Mouse (Mus musculus) cerebellum, adult 18-20 months (tissue): ENCODE data around the gene Pus10.

ENCODE experiments used
- DNase-seq, 2 experiments: peaks; one replicate each; pipeline ENCODE4 v3.0.0; 2021

Pus10 gene

DNA sequence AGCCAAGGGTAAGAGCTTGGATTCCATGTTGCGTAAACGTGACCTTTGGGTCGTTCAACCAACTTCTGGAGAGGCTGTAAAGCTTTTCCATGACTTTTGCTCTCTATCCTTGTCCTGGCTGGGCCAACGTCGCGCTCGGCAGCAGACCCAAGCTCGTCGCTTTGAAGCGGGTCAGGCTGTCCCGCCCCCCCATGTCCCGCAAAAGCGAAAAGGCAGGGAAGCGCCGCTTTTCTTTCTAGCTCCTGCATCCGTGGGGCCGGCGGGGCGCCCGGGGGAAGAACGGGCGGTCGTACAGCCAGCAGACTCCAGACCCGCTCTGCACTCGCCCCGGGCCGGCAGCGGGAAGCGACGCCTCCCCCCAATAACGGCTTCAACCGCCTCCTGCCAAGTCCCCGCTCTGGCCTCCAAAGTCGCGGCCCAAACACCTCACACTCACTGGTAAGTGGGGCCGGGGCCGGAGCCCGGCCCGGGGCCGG lies at the start of gene Pus10:
Pus10 (plus strand) TSS at position 364 of the 476 bp plus-strand sequence.
- DNase-seq = no peak

GRCm38 (mm10) chr11:23618995-23619394 lies 46.5 kb upstream of the Pus10 start:
- no peak for DNase-seq

GRCm38 (mm10) chr11:23630664-23631063 lies 34.8 kb upstream of the Pus10 start:
- no peak for DNase-seq

DNA sequence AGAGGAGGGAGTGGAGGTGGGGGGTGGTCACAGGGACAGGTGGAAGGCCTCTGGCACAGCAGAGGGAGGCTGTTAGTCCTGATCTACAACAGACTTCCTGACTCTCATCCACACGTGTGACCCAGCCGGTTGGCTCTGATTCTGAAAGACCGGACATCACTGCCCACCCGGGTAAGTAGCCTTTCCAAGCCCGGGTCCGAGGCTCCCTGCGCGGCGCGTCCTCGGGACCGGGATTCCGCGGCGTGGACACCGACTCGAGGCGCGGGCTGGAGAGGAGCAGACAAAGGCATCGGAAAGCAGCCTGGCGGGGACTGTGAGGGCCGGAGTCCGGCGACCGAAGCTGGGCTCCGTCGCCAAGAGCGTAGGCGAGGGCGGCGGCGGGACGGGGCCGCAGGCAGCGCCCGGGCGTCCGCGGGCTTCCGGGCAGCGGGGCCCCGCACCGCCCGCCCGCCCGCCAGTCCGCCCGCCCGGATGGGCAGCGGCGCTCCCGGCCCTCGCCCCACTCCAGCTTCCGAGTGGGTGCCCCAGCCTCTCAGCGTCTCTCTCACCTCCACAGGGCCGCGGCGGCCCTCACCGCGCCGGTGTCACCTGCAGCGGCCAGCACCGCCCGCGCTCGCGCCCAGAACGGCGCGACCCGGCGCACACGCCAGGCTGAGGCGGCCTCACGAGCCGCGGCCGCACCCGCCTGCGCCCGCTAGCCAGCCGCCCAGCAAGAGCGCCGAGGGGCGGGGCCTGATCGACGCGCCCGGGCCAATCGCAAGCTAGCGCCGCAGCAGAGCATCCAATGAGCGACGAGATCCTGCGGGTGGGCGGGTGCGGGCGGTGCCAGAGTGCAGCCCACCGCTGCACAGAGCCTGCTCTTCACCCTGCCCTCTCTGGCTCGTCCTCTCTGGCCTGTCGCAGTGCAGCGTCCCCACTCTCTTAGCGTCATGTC lies 32.3 kb upstream of the Pus10 start, which contains the start of gene 0610010F05Rik:
0610010F05Rik (minus strand) TSS at position 695 of the 934 bp plus-strand sequence.
- DNase-seq = peak; percentile 87 to 91

DNA sequence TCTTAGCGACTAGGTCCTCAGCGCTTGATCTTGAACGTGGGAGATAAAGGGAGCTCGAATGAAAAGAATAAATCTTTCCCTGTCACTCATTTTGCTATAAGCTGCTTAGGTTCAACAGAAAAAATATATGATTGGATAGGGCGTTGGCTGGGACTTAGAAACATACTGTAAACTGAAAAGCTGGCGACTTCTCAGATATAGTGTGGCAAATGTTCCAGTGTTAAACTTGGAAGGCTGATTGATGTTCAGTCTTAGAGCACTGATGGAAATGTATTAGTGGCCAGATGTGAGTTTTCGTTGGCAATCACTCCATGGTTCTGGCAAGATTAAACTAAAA lies 31.6 kb upstream of the Pus10 start:
- no peak for DNase-seq

- DNase-seq = peak; percentile 17 to 23
Measured at GRCm38 (mm10) chr11:23634573-23634972, 30.9 kb upstream of the Pus10 start.

GRCm38 (mm10) chr11:23647431-23647830 lies 18.0 kb upstream of the Pus10 start:
- DNase-seq = no peak

GRCm38 (mm10) chr11:23647835-23648234 lies 17.6 kb upstream of the Pus10 start:
- DNase-seq = no peak

GRCm38 (mm10) chr11:23653666-23654065 lies 11.8 kb upstream of the Pus10 start:
- no peak for DNase-seq

DNA sequence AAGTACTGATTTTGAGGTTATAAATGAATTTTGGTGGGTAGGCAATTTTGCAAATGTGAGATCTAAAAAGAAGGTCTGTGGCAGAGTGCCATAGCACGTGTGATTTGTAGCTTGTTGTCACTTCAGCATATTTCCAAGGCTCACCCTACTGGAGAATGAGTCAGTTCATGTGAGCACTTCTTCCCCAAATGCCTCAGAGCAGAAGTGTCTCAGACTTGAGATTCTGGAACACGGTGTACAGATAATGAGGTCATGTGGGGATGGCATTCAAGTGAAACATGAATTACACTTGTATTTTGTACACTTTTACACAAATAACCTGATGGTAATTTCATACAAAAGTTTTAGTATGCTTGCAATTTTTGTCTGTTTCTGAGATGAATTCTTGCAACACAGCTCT lies 7.7 kb upstream of the Pus10 start:
- DNase-seq = no peak

DNA sequence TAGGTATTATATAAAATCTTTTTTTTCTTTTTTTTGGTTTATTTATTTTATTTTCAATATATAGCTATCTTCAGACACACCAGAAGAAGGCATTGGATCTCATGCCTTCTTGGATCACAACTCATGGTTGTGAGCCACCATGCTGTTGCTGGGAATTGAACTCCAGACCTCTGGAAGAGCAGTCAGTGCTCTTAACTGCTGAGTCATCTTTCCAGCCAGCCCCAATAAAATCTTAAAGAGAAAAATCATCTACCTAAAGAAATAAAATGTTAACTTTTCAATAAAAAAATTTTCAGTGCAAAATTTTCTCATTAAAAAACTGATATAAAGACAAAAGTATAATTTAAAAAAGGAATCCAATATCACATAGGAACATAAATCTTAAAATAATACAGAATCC lies 1.2 kb upstream of the Pus10 start:
- DNase-seq = no peak

- peak; percentile 90 to 91 for DNase-seq
Measured at GRCm38 (mm10) chr11:23665798-23666501, 476 bp downstream of the Pus10 start, which contains the start of gene Pex13. Gene Pex13 (minus strand): TSS chr11:23665959.

GRCm38 (mm10) chr11:23666526-23666925 lies 1.1 kb downstream of the Pus10 start:
- DNase-seq = no peak

- peak; percentile 12 to 20 for DNase-seq
Measured at GRCm38 (mm10) chr11:23667128-23667527, 1.7 kb downstream of the Pus10 start.

- DNase-seq = no peak
Measured at GRCm38 (mm10) chr11:23672256-23672749, 6.8 kb downstream of the Pus10 start.

GRCm38 (mm10) chr11:23676100-23676499 lies 10.6 kb downstream of the Pus10 start:
- no peak for DNase-seq

DNA sequence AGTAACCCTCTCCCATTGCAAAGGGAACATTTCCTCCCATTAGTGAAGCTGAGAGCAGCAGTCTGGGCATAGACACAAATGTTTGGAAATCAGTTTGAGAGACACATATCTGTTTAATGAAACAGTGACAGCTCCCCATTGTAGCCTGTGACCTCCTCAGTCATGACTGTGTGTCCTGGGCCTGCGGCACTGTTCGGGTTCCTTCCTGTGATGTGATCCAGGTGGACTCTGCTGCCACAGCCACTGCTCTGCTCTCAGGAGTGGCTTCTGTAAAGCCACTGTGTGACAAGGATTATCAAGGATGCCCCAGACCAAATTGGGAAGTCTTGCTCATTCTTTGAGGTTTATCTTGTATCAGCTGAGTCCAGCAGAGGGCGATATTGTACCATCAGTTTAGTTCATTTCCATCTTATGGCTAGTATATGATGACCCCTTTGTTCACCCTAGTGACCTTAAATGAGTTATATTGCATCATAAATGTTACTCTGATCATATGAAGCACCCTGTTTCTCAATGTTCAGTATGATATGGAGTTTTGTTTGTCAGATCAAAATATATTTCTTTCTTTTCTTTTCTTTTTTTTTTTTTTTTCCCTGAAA lies 13.7 kb downstream of the Pus10 start:
- DNase-seq = peak; percentile 62 to 71

DNA sequence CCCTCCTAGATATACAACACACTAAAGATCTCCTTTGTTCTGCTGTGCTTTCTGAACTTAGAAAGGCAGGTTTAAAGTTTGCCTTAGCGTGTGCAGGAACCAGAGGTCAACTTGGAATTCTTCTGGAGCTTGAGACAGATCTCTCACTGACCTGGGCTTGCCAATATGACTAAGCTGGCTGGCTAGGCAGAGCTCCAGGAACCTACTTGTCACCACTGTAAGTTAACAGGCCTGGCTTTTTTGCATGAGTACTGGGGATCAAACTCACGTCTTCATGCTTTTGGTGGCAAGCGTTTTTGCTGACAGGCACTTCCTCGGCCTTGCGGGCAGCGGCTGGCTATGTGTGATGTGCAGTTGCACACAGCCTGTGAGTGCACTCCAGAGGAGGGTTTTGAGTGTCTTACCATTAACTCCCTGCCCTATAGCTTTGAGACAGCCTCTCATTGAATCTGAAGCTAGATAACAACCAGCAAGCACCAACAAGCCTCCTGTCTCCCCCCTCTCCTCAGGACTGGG lies 15.0 kb downstream of the Pus10 start:
- no peak for DNase-seq

DNA sequence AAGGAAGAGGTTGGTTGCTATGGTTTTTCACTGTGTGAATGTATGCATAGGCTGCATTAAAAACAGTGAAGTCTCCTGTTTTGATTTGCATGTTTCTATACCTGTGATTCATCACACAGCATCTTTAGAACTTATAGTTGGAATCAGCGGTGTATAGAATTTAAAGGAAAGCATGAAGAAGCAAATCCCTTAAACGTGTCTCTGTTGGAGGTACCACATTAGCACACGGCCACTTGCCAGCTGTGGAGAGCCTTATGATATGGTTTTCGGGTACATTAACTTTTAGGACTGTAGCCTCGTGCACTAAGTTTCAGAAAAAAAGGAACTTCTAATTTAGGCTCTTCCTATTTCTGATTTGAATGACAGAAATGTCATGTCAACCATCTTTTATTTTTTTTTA lies 17.1 kb downstream of the Pus10 start:
- DNase-seq = no peak

GRCm38 (mm10) chr11:23686671-23687070 lies 21.2 kb downstream of the Pus10 start:
- no peak for DNase-seq

DNA sequence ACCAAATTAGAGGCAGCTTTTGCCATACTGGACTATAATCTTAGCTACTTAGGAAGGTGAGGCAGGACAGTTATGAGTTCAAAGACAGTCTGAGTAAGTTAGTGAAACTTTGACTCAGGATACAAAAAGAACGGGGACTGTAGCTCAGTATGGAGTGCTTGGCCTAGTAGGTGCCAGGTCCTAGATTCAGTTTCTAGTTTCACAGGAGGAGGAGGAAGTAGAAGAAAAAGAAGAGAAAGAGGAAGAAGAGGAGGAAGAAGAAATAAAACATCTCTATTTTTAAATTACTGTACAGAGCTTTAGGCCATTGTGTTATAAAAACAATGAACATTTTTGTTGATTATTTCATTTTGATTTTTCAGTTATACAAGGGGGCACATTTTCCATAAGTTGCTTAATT lies 22.6 kb downstream of the Pus10 start:
- no peak for DNase-seq

DNA sequence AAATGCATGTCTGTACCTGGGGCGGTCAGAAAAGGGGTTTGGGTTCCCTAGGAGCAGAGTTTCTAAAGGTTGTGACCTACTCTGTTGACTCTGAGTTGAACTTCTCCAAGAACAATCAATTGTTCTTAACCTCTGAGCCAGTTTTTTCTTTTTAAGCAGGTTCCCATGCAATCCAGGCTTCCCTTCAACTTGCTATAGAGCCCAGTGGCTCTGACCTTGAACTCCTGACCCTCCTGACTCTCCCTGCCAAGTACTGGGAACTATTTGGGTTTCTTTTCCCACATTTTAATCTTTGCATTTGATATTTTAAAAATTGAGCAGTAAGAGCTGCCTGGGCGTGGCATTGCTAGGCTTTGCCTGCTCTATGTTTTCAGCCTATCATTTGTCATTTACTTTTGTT lies 27.8 kb downstream of the Pus10 start:
- no peak for DNase-seq

DNA sequence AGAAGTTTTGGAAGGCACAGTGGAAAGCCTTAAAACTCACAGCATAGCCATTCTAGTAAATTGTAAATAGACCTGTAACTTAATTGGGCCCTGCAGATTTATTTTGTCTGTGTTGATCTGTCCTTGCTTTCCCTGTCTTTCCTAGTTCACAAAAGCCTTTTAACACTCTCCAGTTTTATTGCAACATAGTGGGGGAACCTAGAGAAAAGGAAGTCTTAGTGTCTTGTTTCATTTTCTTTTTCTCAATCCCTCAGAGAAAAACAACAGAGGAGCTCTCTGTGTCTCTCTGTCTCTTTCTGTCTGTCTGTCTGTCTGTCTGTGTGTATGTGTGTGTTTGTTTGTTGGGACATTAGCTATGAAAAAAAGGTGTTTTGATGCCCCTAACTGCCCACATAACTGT lies 30.4 kb downstream of the Pus10 start:
- no peak for DNase-seq
